Mouse (Mus musculus) lung, embryonic 15.5 days (tissue): ENCODE measurements around the gene Ptprg. TPM values are rescaled to one million over a fixed set of nuclear protein-coding genes. Genes with fewer than 3 reads are reported as not detected.

Experiments used
- ATAC-seq: fragments of 200-750 bp; cut with Nextera tagmentation; 2 replicates; pipeline ENCODE4 v1.8.0; 2017; ENCODE audit warnings: moderate number of reproducible peaks, borderline replicate concordance; ENCODE audit not compliant: low FRiP score, low TSS enrichment; ENCODE audit errors: extremely low read depth
- H3K27ac ChIP-seq: fragments of 300-500 bp; sonication (generic); 2 replicates; pipeline ENCODE4 v1.5.1; 2015; ENCODE audit warnings: moderate library complexity, mild to moderate bottlenecking, inconsistent platforms
- H3K27me3 ChIP-seq: fragments of 300-500 bp; sonication (generic); 2 replicates; pipeline ENCODE4 v1.6.1; 2015; ENCODE audit warnings: inconsistent platforms
- H3K36me3 ChIP-seq: fragments of 300-500 bp; sonication (generic); 2 replicates; pipeline ENCODE4 v1.6.1; 2015; ENCODE audit warnings: inconsistent platforms
- H3K4me1 ChIP-seq: fragments of 300-500 bp; sonication (generic); 2 replicates; pipeline ENCODE4 v1.6.1; 2015; ENCODE audit warnings: inconsistent platforms
- H3K4me2 ChIP-seq: fragments of 300-500 bp; sonication (generic); 2 replicates; pipeline ENCODE4 v1.6.1; 2015; ENCODE audit warnings: inconsistent platforms, mild to moderate bottlenecking, moderate library complexity
- H3K4me3 ChIP-seq: fragments of 300-500 bp; sonication (generic); 2 replicates; pipeline ENCODE4 v1.5.1; 2015; ENCODE audit warnings: mild to moderate bottlenecking, inconsistent platforms
- H3K9ac ChIP-seq: fragments of 300-500 bp; sonication (generic); 2 replicates; pipeline ENCODE4 v1.6.1; 2015; ENCODE audit warnings: inconsistent platforms
- H3K9me3 ChIP-seq: fragments of 300-500 bp; sonication (generic); 2 replicates; pipeline ENCODE4 v1.6.1; 2016; ENCODE audit warnings: inconsistent platforms
- WGBS: fragments of 180-500 bp; shearing (Covaris S2); methylation state at CpG from one replicate; pipeline ENCODE4 v1.1.7; 2015; 5-methylcytosine and 5-hydroxymethylcytosine counted together
- polyA plus RNA-seq: library from polyadenylated mRNA; unstranded; fragments of >200 nt; fragmentation: Nextera tagmentation; extraction: Ambion mirVana; gene quantifications from 2 replicates; pipeline ENCODE4 v1.2.1, GENCODE M21; 2015

Ptprg gene
- polyA plus RNA-seq, 1 experiment from 2014 or later = 29.9 TPM

- Histone ChIP-seq H3K27me3 (no peaks in the 10 kb centered on the region), H3K36me3 (no peaks in the 10 kb centered on the region), H3K4me3 (peak overlapping the region; percentile 74), H3K4me1 (peaks cover 24% of the 10 kb centered on the region), H3K9ac (peak overlapping the region; percentile 83), H3K27ac (peak overlapping the region; percentile 98), H3K9me3 (no peaks in the 10 kb centered on the region), H3K4me2 (peak overlapping the region; percentile 80)
- WGBS = under 1% methylated on average over 46 of the region's 46 CpGs
- ATAC-seq = peak; percentile 44; the same call in 1 of the 2 replicates
Measured at GRCm38 (mm10) chr14:11554306-11555041, 1.1 kb downstream of the Ptprg start.

GRCm38 (mm10) chr14:11555061-11555501, 1.7 kb downstream of the Ptprg start:
- H3K36me3 ChIP-seq = no peaks in the 10 kb centered on the region
- H3K4me3 ChIP-seq = peak overlapping the region; percentile 74
- H3K4me2 ChIP-seq = peak overlapping the region; percentile 80
- H3K27me3 ChIP-seq = no peaks in the 10 kb centered on the region
- H3K9me3 ChIP-seq = no peaks in the 10 kb centered on the region
- 0% methylated on average over 17 of the region's 17 CpGs for WGBS
- peak overlapping the region; percentile 98; the same call in 1 of the 2 replicates for H3K27ac ChIP-seq
- ATAC-seq = no peak
- peak overlapping the region; percentile 83 for H3K9ac ChIP-seq
- peaks cover 24% of the 10 kb centered on the region for H3K4me1 ChIP-seq

GRCm38 (mm10) chr14:11555521-11556355, 2.4 kb downstream of the Ptprg start:
- peak overlapping the region; percentile 74 for H3K4me3 ChIP-seq
- WGBS = under 1% methylated on average over 35 of the region's 35 CpGs
- H3K36me3 ChIP-seq = no peaks in the 10 kb centered on the region
- no peak for ATAC-seq
- H3K9me3 ChIP-seq = no peaks in the 10 kb centered on the region
- peak overlapping the region; percentile 83 for H3K9ac ChIP-seq
- H3K27me3 ChIP-seq = no peaks in the 10 kb centered on the region
- H3K4me2 ChIP-seq = peak overlapping the region; percentile 80
- peaks cover 29% of the 10 kb centered on the region for H3K4me1 ChIP-seq
- no peak overlapping the region for H3K27ac ChIP-seq

GRCm38 (mm10) chr14:11556356-11557130, 3.2 kb downstream of the Ptprg start:
- Histone ChIP-seq H3K4me1 (peaks cover 36% of the 10 kb centered on the region), H3K27ac (no peak overlapping the region)
- WGBS = under 1% methylated on average over 26 of the region's 26 CpGs

GRCm38 (mm10) chr14:11558496-11558895, 5.2 kb downstream of the Ptprg start:
- no peak for ATAC-seq

More at GRCm38 (mm10) chr14:11556356-11557130, 3.2 kb downstream of the Ptprg start:
- no peaks in the 10 kb centered on the region for H3K27me3 ChIP-seq
- H3K9me3 ChIP-seq = no peaks in the 10 kb centered on the region
- peak overlapping the region; percentile 80 for H3K4me2 ChIP-seq
- peak overlapping the region; percentile 83 for H3K9ac ChIP-seq
- no peaks in the 10 kb centered on the region for H3K36me3 ChIP-seq
- peak overlapping the region; percentile 74 for H3K4me3 ChIP-seq
- no peak for ATAC-seq

GRCm38 (mm10) chr14:11560641-11561232, 7.4 kb downstream of the Ptprg start:
- WGBS = 39% methylated on average over 8 of the region's 8 CpGs
- H3K4me2 ChIP-seq = no peak overlapping the region

More at GRCm38 (mm10) chr14:11558496-11558895, 5.2 kb downstream of the Ptprg start:
- Histone ChIP-seq H3K4me2 (no peak overlapping the region), H3K27me3 (no peaks in the 10 kb centered on the region), H3K9me3 (no peaks in the 10 kb centered on the region), H3K27ac (no peak overlapping the region), H3K36me3 (no peaks in the 10 kb centered on the region), H3K4me3 (no peak overlapping the region), H3K4me1 (peaks cover 27% of the 10 kb centered on the region), H3K9ac (no peak overlapping the region)

GRCm38 (mm10) chr14:11561397-11561796, 8.1 kb downstream of the Ptprg start:
- no peak overlapping the region for H3K4me2 ChIP-seq
- WGBS = 84% methylated on average over 4 of the region's 4 CpGs

More at GRCm38 (mm10) chr14:11560641-11561232, 7.4 kb downstream of the Ptprg start:
- peak; percentile 46; the same call in 1 of the 2 replicates for ATAC-seq
- no peak overlapping the region for H3K4me3 ChIP-seq
- no peaks in the 10 kb centered on the region for H3K36me3 ChIP-seq
- H3K9ac ChIP-seq = no peak overlapping the region
- H3K4me1 ChIP-seq = peaks cover 27% of the 10 kb centered on the region
- H3K9me3 ChIP-seq = no peaks in the 10 kb centered on the region
- no peaks in the 10 kb centered on the region for H3K27me3 ChIP-seq
- no peak overlapping the region for H3K27ac ChIP-seq

GRCm38 (mm10) chr14:11562870-11563269, 9.5 kb downstream of the Ptprg start:
- no peak for ATAC-seq
- Histone ChIP-seq H3K4me2 (no peak overlapping the region), H3K27me3 (no peaks in the 10 kb centered on the region), H3K36me3 (no peaks in the 10 kb centered on the region), H3K9me3 (no peaks in the 10 kb centered on the region), H3K27ac (no peak overlapping the region), H3K9ac (no peak overlapping the region), H3K4me1 (peaks cover 12% of the 10 kb centered on the region; the same call in 1 of the 2 replicates), H3K4me3 (no peak overlapping the region)
- 89% methylated on average over 2 of the region's 2 CpGs for WGBS

More at GRCm38 (mm10) chr14:11561397-11561796, 8.1 kb downstream of the Ptprg start:
- ATAC-seq = no peak
- Histone ChIP-seq H3K27me3 (no peaks in the 10 kb centered on the region), H3K36me3 (no peaks in the 10 kb centered on the region), H3K27ac (no peak overlapping the region), H3K9ac (no peak overlapping the region), H3K4me3 (no peak overlapping the region), H3K4me1 (peaks cover 20% of the 10 kb centered on the region), H3K9me3 (no peaks in the 10 kb centered on the region)

- no peaks in the 10 kb centered on the region for H3K36me3 ChIP-seq
- ATAC-seq = no peak
- no peak overlapping the region for H3K4me2 ChIP-seq
- no peaks in the 10 kb centered on the region for H3K9me3 ChIP-seq
- 93% methylated on average over 5 of the region's 5 CpGs for WGBS
- no peak overlapping the region for H3K4me3 ChIP-seq
- no peaks in the 10 kb centered on the region for H3K27me3 ChIP-seq
- H3K4me1 ChIP-seq = peaks cover 12% of the 10 kb centered on the region; the same call in 1 of the 2 replicates
- H3K9ac ChIP-seq = no peak overlapping the region
- H3K27ac ChIP-seq = no peak overlapping the region
Measured at GRCm38 (mm10) chr14:11563656-11564055, 10.3 kb downstream of the Ptprg start.

- Histone ChIP-seq H3K9ac (no peak overlapping the region), H3K4me1 (peaks cover 12% of the 10 kb centered on the region; the same call in 1 of the 2 replicates), H3K4me2 (no peak overlapping the region), H3K27me3 (no peaks in the 10 kb centered on the region), H3K36me3 (no peaks in the 10 kb centered on the region), H3K9me3 (no peaks in the 10 kb centered on the region), H3K4me3 (no peak overlapping the region), H3K27ac (no peak overlapping the region)
- no peak for ATAC-seq
- 55% methylated on average over 3 of the region's 3 CpGs for WGBS
Measured at GRCm38 (mm10) chr14:11564456-11564855, 11.1 kb downstream of the Ptprg start.

GRCm38 (mm10) chr14:11565283-11565682, 12.0 kb downstream of the Ptprg start:
- no peak overlapping the region for H3K9ac ChIP-seq
- no peak overlapping the region for H3K4me2 ChIP-seq
- no peaks in the 10 kb centered on the region for H3K27me3 ChIP-seq
- no peak overlapping the region for H3K4me3 ChIP-seq
- no peaks in the 10 kb centered on the region for H3K36me3 ChIP-seq
- H3K27ac ChIP-seq = no peak overlapping the region
- no peak for ATAC-seq
- H3K4me1 ChIP-seq = peaks cover 12% of the 10 kb centered on the region; the same call in 1 of the 2 replicates
- H3K9me3 ChIP-seq = no peaks in the 10 kb centered on the region
- WGBS = 94% methylated on average over 3 of the region's 3 CpGs
